Mouse (Mus musculus) small intestine, adult 2 months (tissue): ENCODE measurements around the gene Osbpl9. TPM values are rescaled to one million over a fixed set of nuclear protein-coding genes. Genes with fewer than 3 reads are reported as not detected.

Experiments used
- H3K27ac ChIP-seq: fragments of 200-500 bp; 2 replicates; pipeline ENCODE4 v1.5.1; 2012; ENCODE audit warnings: low read depth, low read length, control low read depth, inconsistent platforms; ENCODE audit not compliant: insufficient read depth
- H3K27me3 ChIP-seq: fragments of 200-500 bp; 2 replicates; pipeline ENCODE4 v1.6.1; 2012; ENCODE audit warnings: mild to moderate bottlenecking, moderate library complexity, low read length, inconsistent platforms; ENCODE audit not compliant: control insufficient read depth, insufficient read depth
- H3K36me3 ChIP-seq: fragments of 200-500 bp; 2 replicates; pipeline ENCODE4 v1.6.1; 2012; ENCODE audit warnings: mild to moderate bottlenecking, low read length, control low read depth, inconsistent platforms; ENCODE audit not compliant: control insufficient read depth, insufficient read depth
- H3K4me1 ChIP-seq: fragments of 200-500 bp; 2 replicates; pipeline ENCODE4 v1.6.1; 2012; ENCODE audit warnings: low read length, inconsistent platforms, mixed read lengths; ENCODE audit not compliant: control insufficient read depth, insufficient read depth, insufficient read length
- H3K4me3 ChIP-seq: fragments of 200-500 bp; 2 replicates; pipeline ENCODE4 v1.5.1; 2012; ENCODE audit warnings: low read depth, mild to moderate bottlenecking, control low read depth, inconsistent platforms, low read length, moderate library complexity
- CTCF ChIP-seq: fragments of 200-500 bp; IDR thresholded peaks from 2 replicates; pipeline ENCODE4 v1.5.1; 2012; ENCODE audit warnings: low read depth, mild to moderate bottlenecking, control low read depth, inconsistent platforms, low read length, moderate library complexity, mixed read lengths; ENCODE audit not compliant: insufficient replicate concordance, insufficient read length; ENCODE audit errors: extremely low read depth
- POLR2A ChIP-seq: fragments of 200-500 bp; IDR thresholded peaks from 2 replicates; pipeline ENCODE4 v1.6.1; 2012; ENCODE audit warnings: low read depth, mild to moderate bottlenecking, control low read depth, inconsistent platforms, low read length, moderate library complexity
- WGBS: fragments of 180-500 bp; shearing (Covaris S2); methylation state at CpG from one replicate; pipeline ENCODE4 v1.1.7; 2018; 5-methylcytosine and 5-hydroxymethylcytosine counted together
- polyA plus RNA-seq: library from polyadenylated mRNA; depleted of rRNA; stranded (reverse); fragments of >200 nt; gene quantifications from 2 replicates; pipeline ENCODE4 v1.2.3, GENCODE M21; 2012

Osbpl9 gene
- polyA plus RNA-seq, 1 experiment = 29.5 TPM

- no peaks in the 10 kb centered on the region for H3K27me3 ChIP-seq
- no peaks in the 10 kb centered on the region for H3K4me1 ChIP-seq
- H3K27ac ChIP-seq = no peak overlapping the region
- H3K4me3 ChIP-seq = no peak overlapping the region
- TF ChIP-seq POLR2A (no peak), CTCF (no peak)
- 84% methylated on average over 6 of the region's 6 CpGs for WGBS
- peaks cover 5% of the 10 kb centered on the region; the same call in 1 of the 2 replicates for H3K36me3 ChIP-seq
Observed at GRCm38 (mm10) chr4:109156073-109156472, 46.0 kb downstream of the Osbpl9 start.

- 68% methylated on average over 2 of the region's 2 CpGs for WGBS
- peaks cover 2% of the 10 kb centered on the region; the same call in 1 of the 2 replicates for H3K4me1 ChIP-seq
- H3K27ac ChIP-seq = no peak overlapping the region
- no peak for TF ChIP-seq CTCF
- H3K4me3 ChIP-seq = no peak overlapping the region
- H3K36me3 ChIP-seq = peaks cover 2% of the 10 kb centered on the region; the same call in 1 of the 2 replicates
- no peaks in the 10 kb centered on the region for H3K27me3 ChIP-seq
Observed at GRCm38 (mm10) chr4:109150214-109150613, 51.9 kb downstream of the Osbpl9 start.

- peaks cover 2% of the 10 kb centered on the region; the same call in 1 of the 2 replicates for H3K36me3 ChIP-seq
- 86% methylated on average over 2 of the region's 2 CpGs for WGBS
- H3K4me3 ChIP-seq = no peak overlapping the region
- H3K4me1 ChIP-seq = peaks cover 2% of the 10 kb centered on the region; the same call in 1 of the 2 replicates
- H3K27me3 ChIP-seq = no peaks in the 10 kb centered on the region
- H3K27ac ChIP-seq = no peak overlapping the region
- TF ChIP-seq POLR2A (no peak), CTCF (no peak)
Observed at GRCm38 (mm10) chr4:109149411-109149810, 52.7 kb downstream of the Osbpl9 start.

GRCm38 (mm10) chr4:109147278-109148038 is 54.6 kb downstream of the Osbpl9 start:
- H3K27ac ChIP-seq = no peak overlapping the region
- H3K27me3 ChIP-seq = no peaks in the 10 kb centered on the region
- peaks cover 2% of the 10 kb centered on the region; the same call in 1 of the 2 replicates for H3K36me3 ChIP-seq
- peaks cover 2% of the 10 kb centered on the region; the same call in 1 of the 2 replicates for H3K4me1 ChIP-seq
- TF ChIP-seq CTCF = peak; percentile 39; the same call in 1 of the 2 replicates
- no peak for TF ChIP-seq POLR2A
- 57% methylated on average over 11 of the region's 11 CpGs for WGBS
- H3K4me3 ChIP-seq = no peak overlapping the region

GRCm38 (mm10) chr4:109143091-109143490 is 59.0 kb downstream of the Osbpl9 start:
- Histone ChIP-seq H3K27me3 (no peaks in the 10 kb centered on the region), H3K27ac (no peak overlapping the region)

GRCm38 (mm10) chr4:109138551-109138950 is 63.5 kb downstream of the Osbpl9 start:
- H3K4me3 ChIP-seq = no peak overlapping the region
- no peak for TF ChIP-seq CTCF
- no peak for TF ChIP-seq POLR2A
- peaks cover 3% of the 10 kb centered on the region for H3K4me1 ChIP-seq
- H3K27me3 ChIP-seq = no peaks in the 10 kb centered on the region
- H3K36me3 ChIP-seq = no peaks in the 10 kb centered on the region
- WGBS = 57% methylated on average over 4 of the region's 4 CpGs
- no peak overlapping the region for H3K27ac ChIP-seq

More at GRCm38 (mm10) chr4:109143091-109143490, 59.0 kb downstream of the Osbpl9 start:
- TF ChIP-seq POLR2A (no peak), CTCF (no peak)
- Histone ChIP-seq H3K36me3 (no peaks in the 10 kb centered on the region), H3K4me1 (peaks cover 5% of the 10 kb centered on the region), H3K4me3 (no peak overlapping the region)
- 56% methylated on average over 1 of the region's 1 CpGs for WGBS

GRCm38 (mm10) chr4:109136475-109137125 is 65.5 kb downstream of the Osbpl9 start:
- no peak overlapping the region for H3K4me3 ChIP-seq
- 76% methylated on average over 7 of the region's 7 CpGs for WGBS
- TF ChIP-seq POLR2A = no peak
- TF ChIP-seq CTCF = no peak
- H3K27me3 ChIP-seq = no peaks in the 10 kb centered on the region
- H3K27ac ChIP-seq = no peak overlapping the region
- H3K4me1 ChIP-seq = peaks cover 3% of the 10 kb centered on the region
- H3K36me3 ChIP-seq = peaks cover 6% of the 10 kb centered on the region; the same call in 1 of the 2 replicates
